Mouse (Mus musculus) limb, embryonic 13.5 days (tissue): Measurements from ENCODE around the gene St5. TPM values are rescaled to one million over a fixed set of nuclear protein-coding genes. Genes with fewer than 3 reads are reported as not detected.

Experiments used
- ATAC-seq: fragments of 200-750 bp; cut with Nextera tagmentation; 2 replicates; pipeline ENCODE4 v1.8.0; 2017; ENCODE audit warnings: low read depth, moderate number of reproducible peaks, moderate TSS enrichment; ENCODE audit not compliant: low FRiP score
- H3K27ac ChIP-seq: fragments of 300-500 bp; sonication (generic); 2 replicates; pipeline ENCODE4 v1.5.1; 2015; ENCODE audit warnings: inconsistent platforms, mild to moderate bottlenecking, moderate library complexity
- H3K27me3 ChIP-seq: fragments of 300-500 bp; sonication (generic); 2 replicates; pipeline ENCODE4 v1.6.1; 2015; ENCODE audit warnings: mild to moderate bottlenecking, inconsistent platforms
- H3K36me3 ChIP-seq: fragments of 300-500 bp; sonication (generic); 2 replicates; pipeline ENCODE4 v1.6.1; 2015; ENCODE audit warnings: inconsistent platforms, mild to moderate bottlenecking, moderate library complexity
- H3K4me1 ChIP-seq: fragments of 300-500 bp; sonication (generic); 2 replicates; pipeline ENCODE4 v1.6.1; 2015; ENCODE audit warnings: inconsistent platforms
- H3K4me2 ChIP-seq: fragments of 300-500 bp; sonication (generic); replicated peaks from 2 replicates; pipeline ENCODE4 v1.6.1; 2015; ENCODE audit warnings: inconsistent platforms, mild to moderate bottlenecking, moderate library complexity
- H3K4me3 ChIP-seq: fragments of 300-500 bp; sonication (generic); 2 replicates; pipeline ENCODE4 v1.5.1; 2015; ENCODE audit warnings: moderate library complexity, mild to moderate bottlenecking, inconsistent platforms
- H3K9ac ChIP-seq: fragments of 300-500 bp; sonication (generic); 2 replicates; pipeline ENCODE4 v1.6.1; 2015; ENCODE audit warnings: mild to moderate bottlenecking, inconsistent platforms
- H3K9me3 ChIP-seq: fragments of 300-500 bp; sonication (generic); 2 replicates; pipeline ENCODE4 v1.6.1; 2016; ENCODE audit warnings: inconsistent platforms
- WGBS: fragments of 180-500 bp; shearing (Covaris S2); methylation state at CpG from one replicate; pipeline ENCODE4 v1.1.7; 2015; 5-methylcytosine and 5-hydroxymethylcytosine counted together
- polyA plus RNA-seq: library from polyadenylated mRNA; unstranded; fragments of >200 nt; fragmentation: Nextera tagmentation; extraction: Ambion mirVana; gene quantifications from 2 replicates; pipeline ENCODE4 v1.2.1, GENCODE M21; 2015

Gene St5
- polyA plus RNA-seq, 1 experiment from 2014 or later, result 47.3 TPM

DNA sequence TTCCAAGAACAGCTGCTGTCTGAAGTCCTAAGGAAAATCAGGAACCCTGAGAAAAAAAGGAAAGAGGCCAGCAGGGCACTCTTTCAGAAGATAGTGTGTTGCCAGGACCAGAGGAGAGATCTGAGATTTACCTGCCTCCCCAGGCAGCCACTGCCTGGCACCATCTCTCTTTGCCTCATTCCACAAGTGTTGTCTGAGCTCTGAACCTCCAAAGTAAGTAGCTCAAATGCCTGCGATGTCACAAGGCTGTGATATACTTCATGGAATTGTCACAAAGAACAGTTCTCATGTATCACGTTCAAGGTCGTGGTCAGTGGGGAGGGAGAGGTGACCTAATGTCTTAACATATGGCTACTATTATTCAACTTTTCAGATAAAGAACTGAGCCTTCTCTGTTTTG, 186.9 kb downstream of the St5 start:
- H3K36me3 ChIP-seq, result peaks cover 11% of the 10 kb centered on the region
- no peak overlapping the region for H3K9ac ChIP-seq
- WGBS, result 85% methylated on average over 3 of the region's 3 CpGs
- H3K9me3 ChIP-seq, result no peaks in the 10 kb centered on the region
- H3K27me3 ChIP-seq, result no peaks in the 10 kb centered on the region
- H3K4me2 ChIP-seq, result no peak overlapping the region
- H3K4me3 ChIP-seq, result no peak overlapping the region
- H3K27ac ChIP-seq, result no peak overlapping the region
- ATAC-seq, result no peak
- peaks cover 26% of the 10 kb centered on the region for H3K4me1 ChIP-seq

DNA sequence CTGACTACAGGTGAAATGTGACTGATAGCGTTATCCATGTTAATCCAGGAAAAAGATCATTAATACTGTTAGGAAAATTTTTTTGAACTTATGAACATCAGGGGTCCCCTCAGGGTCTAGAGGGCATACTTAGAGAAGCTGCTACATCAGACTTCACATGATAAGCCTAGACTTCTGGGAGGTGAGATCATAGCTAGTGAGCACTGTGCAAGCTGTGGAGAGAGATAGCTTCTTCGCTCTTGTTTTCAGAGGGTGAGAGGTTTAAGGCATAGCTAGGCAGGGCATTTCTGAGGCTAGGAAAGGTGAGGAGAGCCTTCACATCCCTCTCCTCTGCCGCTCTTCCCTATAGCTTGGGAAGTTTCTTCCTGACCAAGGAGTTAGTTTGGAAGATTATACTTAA, 191.6 kb downstream of the St5 start:
- no peak overlapping the region for H3K4me3 ChIP-seq
- WGBS, result 92% methylated on average over 3 of the region's 3 CpGs

DNA sequence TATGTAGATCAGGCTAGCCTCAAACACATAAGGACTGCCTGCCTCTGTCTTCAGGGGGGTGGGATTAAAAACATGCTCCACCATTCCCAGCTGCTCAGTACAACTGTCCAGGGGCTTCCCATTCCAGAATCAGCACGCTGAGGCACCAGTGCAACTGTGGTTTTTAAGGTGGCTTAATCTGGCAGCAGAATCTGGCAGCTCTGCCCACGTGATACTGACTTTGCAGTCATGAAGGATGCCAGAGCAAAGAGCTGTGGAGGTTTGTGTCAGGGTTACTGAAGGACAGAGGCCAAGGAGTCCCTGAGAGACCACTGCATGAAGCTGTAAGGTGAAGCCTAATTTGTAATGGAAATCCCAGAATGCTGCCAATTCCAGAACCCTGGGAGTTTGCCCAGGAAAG, 192.6 kb downstream of the St5 start:
- H3K36me3 ChIP-seq, result no peaks in the 10 kb centered on the region
- WGBS, result 64% methylated on average over 2 of the region's 2 CpGs
- peaks cover 9% of the 10 kb centered on the region for H3K4me1 ChIP-seq
- ATAC-seq, result no peak
- H3K4me2 ChIP-seq, result no peak overlapping the region
- H3K27ac ChIP-seq, result no peak overlapping the region
- H3K9ac ChIP-seq, result no peak overlapping the region
- no peaks in the 10 kb centered on the region for H3K9me3 ChIP-seq
- H3K27me3 ChIP-seq, result no peaks in the 10 kb centered on the region
- H3K4me3 ChIP-seq, result no peak overlapping the region

More for the DNA sequence above, 191.6 kb downstream of the St5 start:
- no peak overlapping the region for H3K4me2 ChIP-seq
- no peak for ATAC-seq
- H3K27me3 ChIP-seq, result no peaks in the 10 kb centered on the region
- H3K4me1 ChIP-seq, result peaks cover 9% of the 10 kb centered on the region
- H3K9ac ChIP-seq, result no peak overlapping the region
- no peaks in the 10 kb centered on the region for H3K36me3 ChIP-seq
- no peaks in the 10 kb centered on the region for H3K9me3 ChIP-seq
- no peak overlapping the region for H3K27ac ChIP-seq

DNA sequence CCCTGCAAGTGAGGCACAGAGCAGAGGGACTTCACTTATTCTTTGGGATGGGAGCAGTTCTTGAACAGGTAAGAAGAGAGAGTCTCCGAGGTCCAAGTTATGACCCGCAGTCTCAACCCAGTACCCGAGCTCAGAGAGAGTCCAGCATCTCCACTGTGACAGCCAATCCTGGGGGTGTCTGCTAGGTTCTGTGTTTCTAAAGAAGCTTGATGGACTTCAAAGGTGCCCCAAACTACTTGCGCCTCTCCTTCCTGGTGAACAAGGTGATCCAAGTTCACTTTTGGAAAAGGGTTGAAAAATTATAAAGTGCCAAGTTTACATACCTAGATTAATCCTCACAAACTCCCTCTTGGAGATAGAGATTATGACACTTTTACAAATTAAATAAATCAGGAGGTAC, 195.4 kb downstream of the St5 start, which contains the start of gene Trim66:
TSS of gene Trim66 (minus strand) at position 101 of the 400 bp plus-strand sequence.
- ATAC-seq, result no peak
- H3K4me2 ChIP-seq, result peak within 1 kb of the TSS; percentile 28
- H3K27ac ChIP-seq, result no peak within 1 kb of the TSS
- no peaks in the 10 kb centered on the region for H3K36me3 ChIP-seq
- H3K9ac ChIP-seq, result no peak within 1 kb of the TSS
- no peaks in the 10 kb centered on the region for H3K9me3 ChIP-seq
- H3K4me1 ChIP-seq, result peaks cover 9% of the 10 kb centered on the region
- no peak within 1 kb of the TSS for H3K4me3 ChIP-seq
- H3K27me3 ChIP-seq, result no peaks in the 10 kb centered on the region
- 87% methylated on average over 4 of the region's 4 CpGs for WGBS

DNA sequence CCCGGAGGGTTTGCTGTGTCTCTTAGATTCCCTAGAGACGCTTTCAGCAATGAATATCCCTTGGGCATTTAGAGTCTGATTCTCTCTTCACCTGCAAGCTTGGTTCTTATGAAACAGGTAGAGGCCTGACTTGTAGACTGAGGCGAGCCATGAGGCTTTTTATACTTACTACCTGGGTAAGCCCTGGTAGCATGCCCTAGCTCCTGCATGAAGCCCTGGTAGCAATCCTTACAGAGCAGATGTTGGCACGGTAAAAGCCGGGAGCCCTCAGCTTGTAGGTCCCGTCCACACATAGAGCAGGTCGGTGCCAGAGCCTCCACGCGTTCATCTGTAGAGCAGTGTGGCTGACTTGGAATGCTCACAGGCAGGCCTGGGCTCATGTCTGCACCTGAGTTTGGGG, 195.8 kb downstream of the St5 start:
- Histone ChIP-seq H3K9ac (no peak overlapping the region), H3K27ac (no peak overlapping the region), H3K9me3 (no peaks in the 10 kb centered on the region), H3K4me2 (peak overlapping the region; percentile 28), H3K4me3 (no peak overlapping the region), H3K27me3 (no peaks in the 10 kb centered on the region), H3K4me1 (peaks cover 9% of the 10 kb centered on the region), H3K36me3 (no peaks in the 10 kb centered on the region)
- ATAC-seq, result no peak
- WGBS, result 37% methylated on average over 9 of the region's 9 CpGs

DNA sequence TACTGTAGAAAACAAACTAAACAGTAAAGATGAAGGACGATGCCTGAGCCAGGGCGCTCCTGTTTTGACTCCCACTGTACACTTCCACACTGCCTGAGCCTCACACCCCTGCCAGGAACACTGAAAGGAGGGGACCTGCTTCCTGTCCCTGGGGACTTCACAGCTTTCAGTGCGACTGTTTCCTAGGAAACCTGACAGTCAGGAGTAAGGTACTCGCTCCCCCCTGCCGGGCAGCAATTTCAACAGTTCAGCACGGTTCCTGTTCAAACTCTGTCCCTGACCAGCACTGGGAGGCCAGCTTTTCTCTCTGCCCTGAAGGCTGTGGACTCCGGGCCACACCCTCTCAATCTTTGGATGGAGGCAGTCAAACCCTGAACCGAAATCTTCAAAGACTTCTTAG, 196.3 kb downstream of the St5 start:
- no peaks in the 10 kb centered on the region for H3K27me3 ChIP-seq
- H3K36me3 ChIP-seq, result no peaks in the 10 kb centered on the region
- 6% methylated on average over 8 of the region's 8 CpGs for WGBS
- no peak overlapping the region for H3K9ac ChIP-seq
- H3K9me3 ChIP-seq, result no peaks in the 10 kb centered on the region
- H3K4me3 ChIP-seq, result no peak overlapping the region
- no peak overlapping the region for H3K27ac ChIP-seq
- peaks cover 9% of the 10 kb centered on the region for H3K4me1 ChIP-seq
- peak overlapping the region; percentile 28 for H3K4me2 ChIP-seq
- ATAC-seq, result no peak

DNA sequence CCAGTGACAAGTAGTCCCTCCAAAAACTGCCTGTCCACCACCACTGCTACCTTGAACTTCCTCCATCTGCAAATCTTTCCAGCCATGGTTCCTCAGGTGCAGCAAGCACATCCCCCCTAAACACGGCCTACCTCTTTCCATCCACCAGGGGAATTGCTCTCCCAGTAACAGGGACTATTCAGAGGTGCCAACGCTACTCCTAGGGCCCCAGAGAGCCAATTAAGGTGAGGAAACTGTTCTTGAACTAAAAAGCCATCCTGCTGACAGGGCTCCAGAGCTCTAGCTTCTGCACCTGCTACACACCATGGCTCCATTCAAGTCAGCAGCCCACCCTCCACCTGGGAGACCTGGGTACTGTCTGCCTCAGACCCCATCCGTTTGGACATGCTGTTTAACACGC, 205.9 kb downstream of the St5 start:
- H3K4me3 ChIP-seq, result no peak overlapping the region
- peaks cover 9% of the 10 kb centered on the region for H3K4me1 ChIP-seq
- H3K27ac ChIP-seq, result no peak overlapping the region
- no peak overlapping the region for H3K9ac ChIP-seq
- 50% methylated on average over 4 of the region's 4 CpGs for WGBS
- no peak overlapping the region for H3K4me2 ChIP-seq
- H3K27me3 ChIP-seq, result peaks cover 25% of the 10 kb centered on the region
- no peak for ATAC-seq
- no peaks in the 10 kb centered on the region for H3K9me3 ChIP-seq
- no peaks in the 10 kb centered on the region for H3K36me3 ChIP-seq

DNA sequence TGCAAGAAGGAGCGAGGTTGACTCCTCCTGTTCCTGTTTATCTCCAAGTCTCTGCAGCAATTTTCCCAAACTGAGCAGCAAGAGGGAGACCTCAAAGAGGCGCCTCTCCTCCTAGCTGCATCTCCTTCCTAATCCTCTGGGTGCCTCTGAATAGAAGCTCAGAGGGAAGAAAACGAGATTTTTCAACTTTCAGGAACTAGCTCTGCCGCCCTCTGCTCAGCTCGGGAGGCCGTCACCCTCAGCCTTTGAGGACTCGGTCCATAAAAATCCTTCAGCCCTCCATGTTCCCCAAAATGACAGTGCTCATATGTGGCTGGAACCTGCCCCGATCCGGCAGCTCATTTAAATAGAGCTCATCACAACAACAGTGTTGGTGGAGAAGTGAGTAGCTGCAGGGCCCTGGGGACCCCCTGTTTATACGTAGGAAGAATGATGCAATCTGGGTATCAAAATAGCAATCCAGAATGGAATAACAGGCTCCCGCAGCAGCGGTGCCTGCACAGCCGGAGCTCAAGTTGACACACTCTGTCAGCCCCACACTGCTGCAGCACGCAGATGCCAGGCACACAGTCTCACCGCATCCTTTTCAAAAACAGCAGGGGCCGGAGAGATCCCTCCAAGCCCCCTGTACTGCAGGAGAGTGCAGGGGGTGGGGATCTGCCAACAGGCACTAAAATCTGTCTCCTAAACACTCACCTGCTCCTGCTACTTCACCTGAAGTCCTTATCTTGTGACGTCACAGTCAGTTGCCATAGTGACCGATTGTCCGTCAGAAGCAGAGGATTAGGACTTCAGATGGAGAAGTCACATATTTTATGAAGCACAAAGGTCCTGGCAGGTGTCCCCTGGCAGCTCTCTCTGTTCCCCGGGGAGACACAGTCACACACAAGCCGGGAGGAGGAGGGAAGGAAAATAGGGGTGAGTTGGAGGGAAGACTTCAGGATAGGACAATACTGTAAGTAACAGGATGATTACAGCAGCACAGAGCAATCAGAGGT, 209.8 kb downstream of the St5 start:
- Histone ChIP-seq H3K9me3 (no peaks in the 10 kb centered on the region), H3K36me3 (no peaks in the 10 kb centered on the region), H3K27ac (no peak overlapping the region), H3K27me3 (peaks cover 31% of the 10 kb centered on the region), H3K4me1 (peaks cover 9% of the 10 kb centered on the region), H3K4me2 (peak overlapping the region; percentile 53), H3K4me3 (peak overlapping the region; percentile 19), H3K9ac (peak overlapping the region; percentile 45; the same call in 1 of the 2 replicates)
- 11% methylated on average over 21 of the region's 21 CpGs for WGBS
- peak; percentile 36; the same call in 1 of the 2 replicates for ATAC-seq

DNA sequence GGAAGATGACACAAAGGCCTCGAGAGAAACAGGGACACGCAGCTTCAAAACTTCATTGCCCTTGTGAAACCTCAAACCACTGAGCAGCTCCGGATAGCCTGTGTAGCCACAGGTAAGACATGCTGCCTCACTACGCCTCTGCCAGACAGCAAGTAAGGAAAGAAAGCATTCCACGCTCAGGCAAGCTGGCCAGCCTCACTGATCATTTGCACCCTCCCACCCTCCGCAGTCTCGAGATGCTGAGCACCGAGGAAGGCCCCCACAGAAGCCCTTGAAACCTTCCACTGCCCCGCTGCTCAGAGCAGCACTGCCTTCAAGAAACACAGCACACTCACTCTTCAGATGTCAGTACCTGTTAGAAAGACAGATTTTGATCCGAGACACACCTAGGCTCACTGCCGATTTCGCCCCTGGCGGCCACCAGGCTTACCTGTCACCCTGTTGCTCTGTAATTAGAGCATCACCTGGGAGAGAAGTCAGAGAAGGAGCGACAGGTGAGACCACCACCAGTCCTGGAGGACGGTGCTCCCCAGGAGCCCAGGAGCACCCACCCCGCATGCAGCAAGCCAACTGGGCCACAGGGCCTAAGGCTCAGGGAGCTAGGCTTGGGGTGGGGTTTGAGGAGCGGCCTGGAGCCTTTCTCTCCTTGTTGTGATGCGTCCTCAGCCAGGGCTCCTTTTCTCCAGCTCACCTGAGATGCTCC, 210.6 kb downstream of the St5 start:
- Histone ChIP-seq H3K4me2 (peak overlapping the region; percentile 53; the same call in 1 of the 2 replicates), H3K36me3 (no peaks in the 10 kb centered on the region), H3K9me3 (no peaks in the 10 kb centered on the region), H3K27me3 (peaks cover 31% of the 10 kb centered on the region), H3K9ac (peak overlapping the region; percentile 45; the same call in 1 of the 2 replicates), H3K4me3 (no peak overlapping the region), H3K4me1 (peaks cover 9% of the 10 kb centered on the region), H3K27ac (no peak overlapping the region)
- ATAC-seq, result no peak
- 61% methylated on average over 18 of the region's 18 CpGs for WGBS

DNA sequence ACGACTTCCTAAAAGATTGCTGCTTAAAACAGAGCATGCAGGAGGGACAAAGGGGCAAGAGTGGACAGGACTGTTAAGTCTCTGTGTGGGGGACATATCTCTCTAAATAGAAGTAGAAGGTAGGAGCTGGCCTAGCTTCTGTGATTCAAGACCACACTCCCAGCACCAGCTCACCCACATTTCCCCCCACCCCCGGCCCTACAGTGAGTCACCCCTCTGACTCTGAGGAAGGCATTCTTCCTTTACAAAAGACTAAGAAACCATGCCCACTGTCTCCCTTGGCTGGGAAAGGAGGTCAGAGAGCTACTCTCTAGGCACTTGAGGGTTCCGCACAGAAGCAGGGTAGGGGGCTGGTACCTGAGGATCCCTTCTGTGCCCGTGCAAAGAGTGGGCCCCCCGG, 219.2 kb downstream of the St5 start:
- H3K27me3 ChIP-seq, result no peaks in the 10 kb centered on the region
- H3K9ac ChIP-seq, result no peak overlapping the region
- H3K4me1 ChIP-seq, result no peaks in the 10 kb centered on the region
- H3K27ac ChIP-seq, result no peak overlapping the region
- ATAC-seq, result no peak
- no peaks in the 10 kb centered on the region for H3K9me3 ChIP-seq
- no peak overlapping the region for H3K4me2 ChIP-seq
- H3K36me3 ChIP-seq, result no peaks in the 10 kb centered on the region
- no peak overlapping the region for H3K4me3 ChIP-seq
- WGBS, result 76% methylated on average over 5 of the region's 5 CpGs

DNA sequence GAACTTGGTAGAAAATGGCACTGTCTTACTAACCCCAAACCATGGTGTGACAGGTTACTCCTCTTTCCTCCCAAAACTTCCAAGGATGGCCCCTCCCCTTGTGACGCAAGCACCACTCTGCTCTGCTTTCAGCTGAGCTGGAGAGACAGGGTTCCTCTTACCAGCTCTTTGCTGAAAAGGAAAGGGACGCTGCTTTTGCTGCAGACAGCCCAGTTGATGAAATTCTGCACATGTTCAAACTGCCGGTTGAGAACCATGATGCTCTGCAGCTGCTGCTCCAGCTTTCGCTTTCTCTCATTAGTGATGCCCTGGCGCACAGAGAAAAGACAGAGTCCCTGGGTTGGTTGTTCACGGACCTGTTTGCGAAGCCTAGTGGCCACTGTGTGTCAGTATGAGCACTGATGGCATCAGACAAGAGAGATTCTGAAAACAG, 222.6 kb downstream of the St5 start:
- no peak overlapping the region for H3K4me3 ChIP-seq
- ATAC-seq, result peak; percentile 59; the same call in 1 of the 2 replicates

DNA sequence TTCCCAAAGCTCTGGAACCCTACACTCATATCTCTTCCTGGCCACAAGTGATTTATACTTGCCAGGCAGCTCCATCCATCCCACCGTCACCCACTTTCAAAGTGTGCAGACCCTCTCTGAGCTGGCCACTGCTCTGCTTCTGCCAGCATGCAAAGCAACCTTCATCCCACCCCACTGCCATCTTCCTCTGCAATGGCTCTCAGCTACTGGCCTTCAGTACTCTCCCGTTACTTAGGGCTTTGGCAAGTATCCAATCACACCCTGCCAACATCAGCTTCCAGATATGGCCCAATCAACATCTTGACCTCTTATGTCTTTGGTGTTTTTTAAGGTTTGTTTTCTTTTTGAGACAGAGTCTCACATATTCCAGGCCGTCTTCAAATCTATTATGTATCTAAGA, 225.5 kb downstream of the St5 start:
- H3K4me2 ChIP-seq, result no peak overlapping the region
- no peaks in the 10 kb centered on the region for H3K4me1 ChIP-seq
- no peak for ATAC-seq
- H3K9ac ChIP-seq, result no peak overlapping the region
- no peaks in the 10 kb centered on the region for H3K9me3 ChIP-seq
- no peaks in the 10 kb centered on the region for H3K27me3 ChIP-seq
- H3K4me3 ChIP-seq, result no peak overlapping the region
- WGBS, result 72% methylated on average over 3 of the region's 3 CpGs
- no peaks in the 10 kb centered on the region for H3K36me3 ChIP-seq
- H3K27ac ChIP-seq, result no peak overlapping the region

More for the DNA sequence above, 222.6 kb downstream of the St5 start:
- H3K36me3 ChIP-seq, result no peaks in the 10 kb centered on the region
- peak overlapping the region; percentile 35; the same call in 1 of the 2 replicates for H3K4me2 ChIP-seq
- no peaks in the 10 kb centered on the region for H3K27me3 ChIP-seq
- H3K9ac ChIP-seq, result no peak overlapping the region
- WGBS, result 29% methylated on average over 7 of the region's 7 CpGs
- H3K4me1 ChIP-seq, result no peaks in the 10 kb centered on the region
- H3K27ac ChIP-seq, result no peak overlapping the region
- H3K9me3 ChIP-seq, result no peaks in the 10 kb centered on the region
